Mouse (Mus musculus) urinary bladder, postnatal 14 days (tissue): ENCODE results near the gene Spag7.

Experiments
- DNase-seq: peaks from one replicate; pipeline ENCODE4 v3.0.0; 2021; ENCODE audit warnings: low spot score

Gene Spag7

DNA sequence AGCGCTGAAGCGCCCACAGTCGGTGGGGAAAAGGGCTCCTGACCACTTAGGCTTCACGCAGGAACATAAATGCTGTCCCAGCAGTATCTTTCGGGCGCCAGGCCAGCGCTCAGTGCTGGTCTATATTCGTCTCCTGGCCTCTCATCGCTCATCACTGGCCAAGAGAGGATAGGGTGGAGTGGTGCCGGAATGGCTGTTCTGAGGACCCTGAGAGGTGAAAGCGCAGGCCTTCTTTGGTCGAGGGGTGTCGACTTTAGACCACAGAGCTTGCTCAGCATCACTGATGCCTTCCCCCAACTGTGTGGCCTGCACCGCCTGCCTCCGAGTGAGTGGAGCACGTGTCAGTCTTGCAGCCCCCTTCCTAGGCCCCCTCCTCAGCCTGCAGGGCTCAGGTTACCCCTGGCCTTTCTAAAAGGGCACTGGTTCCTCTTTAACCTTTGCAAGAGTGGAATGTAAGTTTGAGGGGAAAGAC lies 12.7 kb downstream of the Spag7 start:
- peak; percentile 64 for DNase-seq

DNA sequence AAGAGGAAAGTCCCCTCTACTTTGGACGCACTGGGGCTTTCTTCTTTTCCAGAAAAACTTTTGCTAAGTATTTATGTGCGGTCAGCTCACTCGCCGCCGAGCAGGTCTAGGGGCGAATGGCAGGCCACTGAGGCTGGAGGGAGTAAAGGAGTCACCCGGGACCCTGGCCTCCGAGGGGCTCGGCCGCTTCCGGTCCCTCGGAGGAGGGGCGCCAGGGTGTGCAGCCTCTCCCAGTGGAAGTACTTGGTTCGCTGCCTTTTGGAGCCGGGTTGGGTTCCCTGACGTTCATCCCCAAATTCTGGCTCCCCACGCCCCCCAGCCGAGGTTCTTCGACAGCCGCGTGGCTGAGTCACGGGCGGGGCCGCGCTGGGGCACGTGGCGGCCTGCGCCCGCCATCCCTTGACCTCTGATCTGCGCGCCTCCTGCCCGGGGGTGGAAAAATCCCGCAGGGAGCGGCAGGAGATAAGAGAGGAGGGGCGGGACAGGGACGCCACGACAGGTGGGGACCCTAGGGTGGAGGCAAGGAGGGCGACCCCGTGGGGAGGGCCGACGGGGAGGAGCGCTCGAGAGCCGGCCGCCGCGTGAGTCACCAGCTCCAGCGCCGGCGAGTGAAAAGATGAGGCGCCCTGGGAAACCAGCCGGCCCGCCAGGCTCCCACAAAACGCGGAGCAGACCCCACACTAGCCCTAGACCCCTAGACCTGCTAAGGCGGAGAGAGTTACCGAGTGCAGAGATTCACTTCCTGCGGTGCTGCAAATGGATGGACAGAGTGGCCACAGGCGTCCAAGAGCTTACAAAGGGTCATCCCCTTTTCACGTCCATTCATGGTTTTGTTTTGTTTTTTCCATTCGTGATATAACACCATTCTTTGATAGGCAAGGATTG lies 13.4 kb downstream of the Spag7 start:
- DNase-seq, result peak; percentile 77

DNA sequence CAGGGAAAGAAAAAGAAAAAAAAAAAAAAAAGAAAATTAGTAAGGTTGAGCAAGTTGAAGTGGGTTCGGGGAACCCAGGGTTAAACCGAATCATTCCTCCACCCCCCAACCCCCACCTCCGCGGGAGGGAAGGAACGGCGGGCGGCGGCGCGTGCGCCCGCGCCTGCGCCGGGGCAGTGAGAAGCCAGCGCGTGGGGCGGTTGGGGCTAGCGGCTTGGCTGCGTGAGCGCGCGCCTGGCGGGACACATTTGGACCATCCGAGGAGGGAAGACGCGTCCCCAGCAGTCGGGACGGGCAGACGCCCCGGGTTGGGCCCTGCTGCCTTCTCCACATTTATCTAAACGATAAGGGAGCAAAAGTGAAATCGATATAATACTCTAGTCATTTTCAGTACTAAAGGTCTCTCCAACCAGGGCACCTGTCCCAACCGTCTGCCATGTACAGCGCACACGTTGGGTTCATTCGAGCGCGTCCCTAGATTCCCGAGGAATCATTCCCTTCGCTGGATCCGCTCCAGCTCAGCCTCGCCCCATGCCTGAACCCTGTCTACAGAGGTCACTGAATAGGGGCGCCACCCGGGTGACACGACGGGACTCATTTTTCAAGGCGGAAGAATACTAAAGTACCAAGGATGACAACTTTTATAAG lies 14.2 kb downstream of the Spag7 start:
- DNase-seq, result peak; percentile 89

DNA sequence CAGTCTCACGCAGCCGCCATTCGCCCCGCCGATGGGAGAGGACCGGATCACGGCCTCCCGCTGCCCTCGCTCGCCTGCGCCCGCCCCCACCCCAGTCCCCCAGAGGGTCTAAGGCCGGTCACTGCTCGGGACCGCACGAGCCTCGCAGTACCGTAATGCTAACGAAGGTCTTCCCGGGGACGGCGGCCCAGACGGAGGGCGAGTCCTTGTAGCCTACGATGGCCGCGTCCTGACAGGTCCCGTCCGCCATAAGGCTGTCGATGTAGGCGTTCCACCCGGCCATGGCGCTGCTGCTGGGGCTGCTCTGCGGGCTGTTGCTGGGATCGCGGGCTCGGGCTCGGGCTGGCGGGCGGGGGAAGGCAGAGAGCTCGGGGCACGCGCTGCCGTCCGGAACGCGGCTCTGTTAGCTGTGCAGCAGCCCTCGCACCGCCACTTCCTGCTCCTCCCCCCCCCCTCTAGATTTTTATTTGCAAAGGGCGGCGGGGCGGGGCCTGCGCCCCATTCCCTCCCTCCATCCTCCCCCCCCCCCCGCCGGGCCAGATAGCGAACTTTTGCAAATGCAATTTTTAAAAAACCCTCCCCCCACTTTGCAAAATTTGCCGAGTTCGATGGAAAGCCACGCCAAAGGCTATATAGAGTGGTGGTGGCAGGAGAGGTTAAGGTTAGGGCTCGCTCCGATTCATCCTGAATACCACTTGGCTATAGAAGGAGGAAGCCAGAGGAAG lies 14.9 kb downstream of the Spag7 start, which contains the start of gene Pfn1:
Gene Pfn1 (minus strand): TSS at position 447 of the 725 bp plus-strand sequence.
- peak; percentile 78 for DNase-seq

DNA sequence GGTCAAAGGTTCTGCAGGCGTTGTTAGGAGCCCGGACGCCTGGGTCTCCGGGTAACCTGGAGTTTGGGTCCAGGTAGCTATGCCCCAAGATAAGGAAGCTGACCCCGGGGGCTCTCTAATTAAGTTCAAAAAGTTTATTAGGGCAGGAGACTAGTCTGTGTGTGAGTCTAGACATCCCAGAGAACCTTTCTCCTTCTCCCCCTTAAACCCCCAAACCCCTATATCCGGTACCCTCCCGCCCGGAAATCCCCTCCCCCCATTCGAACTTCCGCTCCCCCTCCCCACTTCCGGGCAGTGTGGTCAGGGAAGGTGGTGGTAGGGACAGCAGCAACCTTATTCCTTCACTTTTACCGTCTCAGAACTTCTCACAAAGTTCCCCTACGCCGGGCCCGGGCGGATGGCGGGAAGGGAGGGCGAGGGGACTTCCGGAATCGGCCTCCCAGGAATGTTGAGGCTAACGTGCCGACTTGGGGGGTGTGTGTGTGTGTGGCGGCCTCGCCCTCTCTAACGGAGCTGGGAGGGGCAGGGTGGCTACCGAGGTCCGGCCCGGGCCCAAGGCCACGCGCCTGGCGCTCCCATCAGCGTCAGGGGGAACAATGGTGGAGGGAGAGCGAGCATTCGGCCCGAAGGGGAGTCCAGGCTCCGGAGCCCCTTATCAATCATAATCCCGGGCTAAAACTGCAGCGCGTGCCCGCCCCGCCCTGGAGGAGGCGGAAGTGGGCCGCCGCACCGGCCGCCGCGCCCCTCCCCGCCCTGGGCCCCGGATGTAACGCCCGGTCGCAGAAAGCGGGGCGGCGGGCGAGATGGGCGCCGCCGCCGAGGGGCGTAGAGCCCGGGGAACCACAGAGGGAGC lies 15.6 kb downstream of the Spag7 start:
- peak; percentile 67 for DNase-seq

DNA sequence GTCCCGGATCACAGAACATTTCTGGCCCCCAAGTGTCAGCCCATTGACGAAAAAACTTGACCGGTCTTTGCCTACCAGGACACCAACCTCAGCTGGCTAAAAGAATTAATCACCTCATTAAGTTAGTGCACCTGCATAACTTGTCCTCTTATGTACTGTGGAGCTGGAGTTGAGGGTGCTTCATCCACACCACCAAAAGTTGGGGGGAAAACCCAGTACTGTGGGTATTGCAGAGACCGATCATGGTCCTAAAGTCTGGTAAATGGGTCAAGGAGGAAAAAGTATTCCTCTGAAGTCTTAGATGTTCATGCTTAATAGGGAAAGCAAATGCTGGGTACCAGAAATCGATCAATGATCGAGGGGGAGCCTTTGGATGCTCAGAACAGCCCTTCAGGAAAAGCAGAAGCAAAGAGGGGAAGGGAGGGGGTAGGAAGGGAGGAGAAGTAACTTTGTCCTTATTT lies 16.3 kb downstream of the Spag7 start:
- no peak for DNase-seq

DNA sequence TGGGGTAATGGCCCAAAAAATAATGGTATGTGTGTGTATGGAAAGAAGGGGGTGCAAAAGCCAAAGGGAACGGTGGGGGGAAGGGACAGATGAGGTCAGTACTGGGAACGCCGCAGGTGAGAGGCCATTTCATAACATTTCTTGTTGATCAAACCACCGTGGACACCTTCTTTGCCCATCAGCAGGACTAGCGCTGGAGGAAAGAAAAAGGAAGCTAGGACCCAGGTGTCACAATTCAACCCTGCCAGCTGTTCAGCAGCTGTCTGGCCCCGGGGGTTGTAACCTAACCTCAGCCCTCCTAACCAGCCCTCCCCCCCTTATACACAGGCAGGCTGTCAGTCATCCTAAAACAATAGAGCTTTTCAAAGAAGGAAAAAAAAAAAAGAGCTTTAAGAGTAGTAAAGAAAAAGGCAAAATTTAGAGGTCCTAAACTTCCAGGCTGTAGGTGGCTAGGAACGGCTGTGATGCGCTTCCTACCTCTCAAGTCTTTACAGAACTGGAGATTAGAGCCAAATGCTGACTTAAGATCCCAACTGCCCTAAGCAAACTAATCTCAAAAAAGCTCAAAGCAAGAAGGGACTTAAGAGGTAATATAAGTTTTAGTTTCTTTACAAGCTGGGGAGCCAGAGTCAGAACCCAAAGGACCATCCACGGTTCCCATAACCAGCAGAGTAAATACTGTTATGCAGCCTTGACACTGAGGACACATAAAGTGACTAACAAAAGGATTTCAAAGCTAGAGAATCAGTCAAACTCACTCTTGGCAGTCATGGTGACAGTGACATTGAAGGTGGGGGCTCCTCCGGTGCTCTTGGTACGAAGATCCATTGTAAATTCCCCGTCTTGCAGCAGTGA lies 17.0 kb downstream of the Spag7 start:
- no peak for DNase-seq

DNA sequence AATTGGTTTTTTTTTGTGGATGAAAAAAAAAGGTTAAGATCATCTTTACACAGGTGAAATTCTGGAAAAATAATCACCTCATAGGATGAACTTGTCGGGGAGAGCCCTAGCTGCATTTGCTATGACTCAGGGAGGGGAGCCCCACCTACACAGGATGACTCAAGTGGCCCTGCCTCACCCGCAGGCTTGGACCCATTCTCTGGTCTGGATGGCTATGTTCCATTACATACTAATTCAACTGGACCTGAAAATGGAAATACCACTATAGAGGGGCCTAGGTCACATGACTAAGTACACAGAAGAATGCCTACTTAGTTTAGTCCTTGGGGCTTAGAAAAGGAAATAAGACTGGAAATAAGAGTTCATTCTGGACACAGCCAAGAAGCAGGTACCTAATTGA lies 17.8 kb downstream of the Spag7 start:
- peak; percentile 60 for DNase-seq

DNA sequence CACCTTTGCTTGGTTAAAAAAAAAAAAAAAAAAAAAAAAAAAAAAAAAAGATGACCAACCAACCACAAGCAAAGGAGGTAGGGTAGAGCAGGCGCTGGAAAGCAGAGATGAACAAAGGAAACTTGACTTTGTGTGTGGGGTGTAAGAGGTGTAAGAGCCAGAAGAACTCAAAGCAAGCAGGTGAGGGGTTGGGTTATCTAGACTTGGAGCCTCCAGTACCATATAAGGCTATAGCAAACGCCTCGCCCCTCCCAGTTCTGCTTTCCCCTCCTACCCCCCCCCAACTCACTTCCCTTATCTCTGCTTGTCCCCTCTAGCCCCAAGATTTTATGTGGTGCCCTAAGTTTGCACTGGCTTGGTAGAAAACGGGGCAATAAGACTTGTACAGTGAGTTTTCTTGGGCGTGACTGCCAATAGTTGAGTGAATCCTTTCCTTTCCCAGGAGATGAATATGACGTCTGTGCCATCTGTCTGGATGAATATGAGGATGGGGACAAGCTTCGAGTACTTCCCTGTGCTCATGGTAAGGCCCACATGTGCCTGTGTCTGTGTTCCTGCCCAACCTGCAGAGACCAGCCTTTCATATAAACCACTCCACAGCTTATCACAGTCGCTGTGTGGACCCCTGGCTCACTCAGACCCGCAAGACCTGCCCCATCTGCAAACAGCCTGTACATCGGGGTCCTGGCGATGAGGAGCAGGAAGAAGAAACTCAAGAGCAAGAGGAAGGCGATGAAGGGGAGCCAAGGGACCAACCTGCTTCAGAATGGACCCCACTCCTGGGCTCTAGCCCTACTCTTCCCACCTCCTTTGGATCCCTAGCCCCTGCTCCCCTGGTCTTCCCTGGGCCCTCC lies 18.7 kb downstream of the Spag7 start:
- no peak for DNase-seq

DNA sequence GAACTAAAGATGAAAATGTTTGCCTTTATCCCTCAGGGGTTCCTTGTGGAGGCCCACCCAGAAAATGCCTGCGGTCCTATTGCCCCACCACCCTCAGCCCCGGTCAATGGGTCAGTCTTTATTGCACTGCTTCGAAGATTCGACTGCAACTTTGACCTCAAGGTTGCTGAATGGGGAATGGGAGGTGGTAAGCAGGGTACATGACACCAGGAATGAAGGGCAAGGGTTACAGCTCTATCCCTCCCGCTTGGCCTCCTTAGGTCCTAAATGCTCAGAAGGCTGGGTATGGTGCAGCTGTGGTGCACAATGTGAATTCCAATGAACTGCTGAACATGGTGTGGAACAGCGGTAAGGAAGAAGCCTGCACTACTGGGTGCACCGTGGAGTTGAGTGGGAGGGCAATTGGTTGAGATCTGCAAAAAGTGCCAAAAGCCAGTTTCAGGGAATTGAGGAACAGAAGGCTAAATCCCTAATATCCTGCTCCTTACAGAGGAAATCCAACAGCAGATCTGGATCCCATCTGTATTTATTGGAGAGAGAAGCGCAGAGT lies 20.0 kb downstream of the Spag7 start:
- DNase-seq, result no peak

DNA sequence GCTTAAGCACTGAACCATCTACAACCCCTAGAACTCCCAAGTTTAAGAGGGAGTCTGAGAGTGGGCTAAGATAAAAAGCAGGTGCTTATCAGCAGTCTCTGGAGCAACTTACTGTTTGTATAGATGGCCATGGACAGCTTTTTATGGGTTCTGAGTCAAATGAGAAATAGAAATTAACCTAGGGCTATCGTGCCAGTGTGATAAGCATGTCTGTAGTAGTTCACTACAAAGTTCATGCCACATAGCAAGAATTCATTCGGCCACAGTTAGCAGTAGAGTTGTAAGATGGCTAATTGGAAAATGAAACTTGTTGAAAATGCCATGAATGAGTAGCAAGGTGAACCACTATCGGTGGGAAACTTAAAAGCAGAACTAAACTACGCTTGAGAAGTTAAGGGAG lies 20.7 kb downstream of the Spag7 start:
- DNase-seq, result no peak

DNA sequence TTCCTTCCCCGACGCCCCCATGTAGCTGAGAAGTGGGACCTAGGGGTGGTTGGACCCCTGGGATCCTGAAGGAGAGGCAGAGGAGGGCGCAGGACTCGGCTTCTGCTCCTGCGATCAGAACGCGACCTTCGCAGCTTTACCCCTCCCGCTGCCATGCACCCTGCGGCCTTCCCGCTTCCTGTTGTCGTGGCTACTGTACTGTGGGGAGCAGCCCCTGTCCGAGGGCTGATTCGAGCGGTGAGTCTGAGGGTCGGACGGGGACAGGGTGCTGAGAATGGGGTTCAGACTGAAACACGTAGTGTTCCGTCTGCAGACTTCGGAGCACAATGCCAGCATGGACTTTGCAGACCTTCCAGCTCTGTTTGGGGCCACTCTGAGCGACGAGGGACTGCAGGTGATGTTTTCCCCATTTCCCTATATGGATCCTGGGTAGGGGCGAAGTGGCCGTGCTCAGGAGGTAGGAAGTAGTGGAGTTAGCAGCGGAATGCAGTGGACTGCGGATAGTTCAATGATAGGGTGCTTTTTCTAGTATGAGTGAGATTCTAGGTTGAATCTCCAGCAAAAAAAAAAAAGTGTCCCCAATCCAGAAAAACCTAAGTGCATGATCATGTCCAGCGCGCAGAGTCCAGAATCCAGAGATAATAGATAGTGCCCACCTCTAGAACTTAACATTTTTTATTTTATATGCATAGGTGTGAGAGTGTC lies 21.3 kb downstream of the Spag7 start:
- peak; percentile 31 for DNase-seq

DNA sequence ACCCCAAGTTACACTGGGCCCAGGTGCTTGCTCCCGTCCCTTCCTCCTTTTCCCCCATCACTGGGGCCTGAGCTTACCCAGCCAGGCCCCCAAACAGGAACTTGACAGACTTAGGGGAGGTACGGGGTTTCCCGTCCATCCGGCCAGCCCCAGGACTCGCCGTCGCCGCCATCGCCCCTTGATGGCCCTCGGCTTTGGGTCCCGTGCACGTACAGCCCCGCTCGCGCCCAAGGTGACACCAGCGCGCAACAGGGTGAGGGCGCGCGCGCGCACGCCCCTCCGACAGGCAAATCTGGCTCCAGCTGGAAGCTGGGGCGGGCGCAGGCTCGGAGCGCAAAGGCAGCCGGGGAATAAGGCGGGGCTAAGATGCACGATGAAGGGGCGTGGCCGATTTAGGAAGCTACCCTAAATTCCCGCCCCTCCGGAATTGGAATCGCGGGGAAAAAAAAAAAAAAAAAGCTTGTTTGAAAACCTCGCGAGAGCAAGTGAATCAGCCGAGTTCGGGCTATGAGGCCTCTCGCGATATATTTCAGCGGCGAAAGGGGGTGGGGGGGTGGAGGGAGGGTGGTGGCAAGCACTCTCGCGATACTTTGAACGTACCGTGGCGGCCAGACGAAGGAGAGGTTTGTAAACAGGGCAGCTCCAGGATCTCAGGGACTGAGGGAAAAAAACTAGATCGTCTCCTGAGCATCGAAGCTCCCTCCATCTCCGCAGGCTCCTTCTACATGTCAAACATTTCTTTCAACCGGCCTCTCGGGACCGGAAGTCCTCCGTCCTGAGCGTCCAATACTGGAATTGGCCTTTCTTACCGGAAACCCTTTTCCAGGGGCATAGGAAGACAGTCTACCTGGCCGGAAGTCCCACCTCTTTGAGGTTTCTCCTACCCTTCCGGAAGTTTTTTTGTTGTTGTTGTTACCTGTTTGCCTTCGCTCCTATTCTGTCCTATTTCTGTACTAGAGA lies 22.2 kb downstream of the Spag7 start, which contains the start of the genes Rnf167 and Slc25a11:
Gene Rnf167 (plus strand): TSS at position 545 of the 960 bp plus-strand sequence.
Gene Slc25a11 (minus strand): TSS at position 789 of the 960 bp plus-strand sequence.
- peak; percentile 97 for DNase-seq

DNA sequence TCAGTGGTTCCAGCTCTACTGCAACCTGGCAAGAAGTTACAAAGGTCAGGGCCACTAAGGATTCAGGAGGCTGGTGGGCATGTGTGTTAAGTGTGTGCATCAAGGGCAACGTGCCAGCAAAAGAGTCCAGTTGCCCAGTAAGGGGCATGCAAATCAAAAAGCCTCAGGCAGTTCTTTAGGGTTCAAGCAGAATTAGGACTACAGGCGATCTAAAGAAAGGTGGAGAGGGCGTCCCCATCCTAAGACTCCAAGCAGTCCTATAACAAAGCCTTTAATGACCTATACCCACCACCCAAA lies 23.0 kb downstream of the Spag7 start:
- no peak for DNase-seq

DNA sequence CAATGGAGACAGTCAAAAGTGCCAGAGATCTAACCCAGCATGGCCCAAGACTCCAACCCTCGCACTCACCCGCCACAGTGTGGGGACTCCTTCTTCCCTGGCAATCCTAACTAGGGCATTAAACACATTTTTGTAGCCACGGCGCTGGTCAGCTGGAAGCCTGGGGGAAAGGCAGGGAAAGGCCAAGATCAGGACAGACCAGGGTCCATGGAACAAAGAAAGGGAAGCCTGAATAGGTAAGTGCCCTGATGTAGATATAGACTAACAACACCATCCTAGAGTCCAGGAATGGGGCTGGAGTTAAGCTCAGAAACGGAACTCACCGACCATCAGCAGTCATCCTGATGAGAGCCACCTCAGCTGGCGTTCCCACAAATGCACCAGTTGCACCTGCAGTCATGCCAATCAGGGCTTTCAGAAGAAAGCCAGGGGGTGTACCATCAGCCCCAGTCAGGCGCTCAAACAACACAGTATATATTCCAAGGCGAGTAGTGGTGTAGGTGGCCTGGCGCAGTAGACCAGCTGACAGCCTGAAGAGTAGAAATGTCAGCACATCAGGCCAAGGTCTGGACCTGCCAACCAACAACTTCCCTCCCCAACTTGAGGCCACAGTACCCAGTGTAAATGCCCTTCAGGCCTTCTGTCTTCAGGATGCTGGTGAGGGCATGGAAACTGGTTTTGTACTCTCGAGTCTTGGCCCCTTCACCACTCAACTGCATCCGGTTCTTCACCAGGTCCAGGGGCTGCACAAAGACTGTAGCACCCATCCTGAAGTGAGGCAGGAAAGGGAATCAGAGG lies 23.6 kb downstream of the Spag7 start:
- no peak for DNase-seq

DNA sequence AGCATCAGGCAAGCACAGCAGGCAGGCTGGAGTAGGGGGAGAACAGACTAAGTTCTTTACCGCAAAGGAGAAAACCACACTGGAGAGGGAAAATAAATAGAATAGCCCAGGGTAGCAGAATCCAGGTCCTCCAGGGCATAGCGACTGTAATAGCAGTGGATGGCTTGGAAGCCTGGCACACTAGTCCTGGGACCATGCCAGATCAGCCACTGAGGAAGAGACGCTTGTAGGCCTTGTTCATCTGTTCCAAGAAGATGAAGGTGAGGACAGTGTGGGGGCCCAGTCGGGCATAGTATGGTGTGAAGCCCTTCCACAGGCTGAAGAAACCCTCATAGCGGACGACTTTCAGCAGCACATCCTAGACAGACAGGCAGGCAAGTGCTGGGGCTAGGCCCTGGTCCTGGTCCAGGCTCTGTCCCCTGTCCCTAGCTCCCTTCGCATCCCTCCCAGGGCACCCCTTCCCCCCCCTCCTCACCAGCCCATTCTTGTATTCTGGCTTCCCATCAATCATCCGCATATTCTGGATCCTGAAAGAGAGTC lies 24.6 kb downstream of the Spag7 start:
- DNase-seq, result no peak
